Mouse (Mus musculus): ENCODE measurements around the gene Bcap31. TPM values are rescaled to one million over a fixed set of nuclear protein-coding genes. Genes with fewer than 3 reads are reported as not detected.

The Bcap31 gene
- 177 TPM for polyA plus RNA-seq (2014; fragmentation: Illumina TruSeq; extraction: RNeasy Lipid Tissue Mini Kit (QIAGEN cat#74804); ENCODE audit: low read depth, low replicate concordance)

DNA sequence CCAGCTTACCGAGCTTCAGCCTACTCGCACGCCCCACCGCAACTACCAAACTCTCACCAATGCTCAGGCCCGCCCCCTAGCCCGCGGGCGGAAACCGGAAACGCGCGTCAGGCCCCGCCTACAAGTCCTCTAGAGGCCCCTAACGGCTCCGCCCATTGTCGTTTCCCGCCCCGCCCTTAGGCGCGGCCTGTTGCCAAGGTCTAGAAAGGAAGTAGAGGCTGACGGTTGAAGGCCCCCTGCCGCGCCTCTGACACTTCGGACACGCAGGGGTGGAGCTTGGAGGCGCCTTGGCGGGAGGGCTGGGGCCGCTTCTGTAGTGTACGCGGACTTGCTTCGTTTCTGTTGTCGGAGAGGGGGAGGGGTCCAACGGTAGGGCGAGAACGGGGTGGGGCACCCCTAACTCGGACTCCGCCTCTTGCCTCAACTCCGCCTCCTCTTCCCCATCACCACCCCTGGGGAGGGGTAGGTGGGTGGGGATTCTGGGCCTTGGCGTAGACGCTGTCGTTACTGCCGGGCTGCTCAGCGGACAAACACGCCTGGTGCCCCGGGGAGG is at the start of gene Bcap31, which contains the start of gene Abcd1:
Gene Bcap31, minus strand, starts transcription at position 67 of the 553 bp plus-strand sequence.
Gene Abcd1, plus strand, starts transcription at position 489 of the 553 bp plus-strand sequence.

DNA sequence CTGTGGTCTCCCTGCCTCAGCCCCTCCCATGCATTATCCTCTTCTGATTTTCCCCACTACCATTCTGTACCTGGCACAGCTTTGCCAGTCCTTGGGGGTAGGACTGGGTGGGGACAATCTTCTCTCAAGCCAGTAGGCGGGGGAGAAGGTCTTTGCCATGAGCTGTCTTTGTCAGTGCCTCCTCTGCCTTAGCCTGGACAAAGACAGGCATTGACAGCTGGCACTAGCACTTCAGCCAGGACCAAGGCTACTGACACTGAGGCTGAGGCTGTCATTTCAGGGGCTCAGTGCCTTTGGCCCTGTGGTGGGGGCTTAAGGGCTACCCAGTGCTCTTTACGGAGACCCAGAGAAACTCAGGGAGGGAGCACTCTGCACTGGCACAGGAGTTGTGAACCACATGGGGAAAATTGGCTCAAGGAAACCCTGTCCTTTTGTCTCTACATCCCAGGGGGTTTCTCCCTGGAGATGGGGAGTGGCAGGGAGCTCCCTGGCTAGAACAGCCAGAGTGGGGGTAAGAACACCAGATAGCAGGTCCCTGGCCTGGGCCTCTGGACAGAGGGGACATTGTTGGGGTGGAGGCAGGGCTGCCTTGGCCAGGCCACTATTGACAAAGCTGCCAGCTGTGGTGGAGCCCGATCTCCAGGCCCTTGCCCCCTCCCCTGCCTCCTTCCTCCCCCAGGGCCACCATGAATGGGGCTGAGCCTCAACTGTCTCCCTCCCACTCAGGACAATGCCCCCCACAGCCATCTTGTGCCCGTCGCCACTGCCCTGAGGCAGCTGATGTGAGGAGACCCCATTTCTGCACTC is 40.6 kb upstream of the Bcap31 start, which contains the start of gene Plxnb3:
Gene Plxnb3, plus strand, starts transcription at position 757 of the 807 bp plus-strand sequence.

DNA sequence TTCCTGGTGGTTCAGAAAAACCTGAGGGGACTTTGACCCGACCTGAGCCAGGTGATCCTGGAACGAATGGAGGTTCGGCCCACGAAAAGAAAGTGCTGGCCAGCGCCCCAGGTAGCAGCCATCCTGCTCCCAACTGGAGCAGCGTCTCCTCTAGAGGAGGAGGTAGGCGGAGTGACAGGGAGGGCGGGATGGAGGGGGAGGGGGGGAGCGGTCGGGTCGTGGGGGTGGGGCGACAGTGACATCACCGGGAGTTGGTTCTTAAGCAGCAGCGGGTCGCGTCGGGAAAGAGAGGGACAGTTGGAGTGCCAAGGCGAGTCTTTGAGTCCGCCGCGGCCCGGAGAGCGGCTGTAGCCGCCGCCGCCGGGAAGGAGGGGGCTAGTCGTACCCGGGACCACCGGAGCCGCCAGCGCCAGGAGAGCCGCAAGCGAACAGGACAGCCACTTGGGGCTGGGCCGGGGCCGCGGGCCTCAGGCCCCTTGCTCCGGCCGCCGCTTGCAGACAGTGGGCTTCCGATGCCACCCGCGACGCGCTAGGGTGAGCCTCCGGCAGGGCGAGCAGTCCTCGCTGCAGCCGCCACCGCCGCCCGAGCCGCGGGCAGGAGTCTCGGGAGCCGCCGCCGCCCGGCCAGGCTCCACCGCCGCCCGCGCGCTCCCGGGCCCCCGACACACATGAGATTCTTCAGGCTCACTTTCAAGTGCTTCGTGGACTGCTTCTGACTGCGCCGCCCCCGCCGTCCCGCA is 42.9 kb downstream of the Bcap31 start, which contains the start of gene Slc6a8:
Gene Slc6a8, plus strand, starts transcription at position 272 of the 740 bp plus-strand sequence.

DNA sequence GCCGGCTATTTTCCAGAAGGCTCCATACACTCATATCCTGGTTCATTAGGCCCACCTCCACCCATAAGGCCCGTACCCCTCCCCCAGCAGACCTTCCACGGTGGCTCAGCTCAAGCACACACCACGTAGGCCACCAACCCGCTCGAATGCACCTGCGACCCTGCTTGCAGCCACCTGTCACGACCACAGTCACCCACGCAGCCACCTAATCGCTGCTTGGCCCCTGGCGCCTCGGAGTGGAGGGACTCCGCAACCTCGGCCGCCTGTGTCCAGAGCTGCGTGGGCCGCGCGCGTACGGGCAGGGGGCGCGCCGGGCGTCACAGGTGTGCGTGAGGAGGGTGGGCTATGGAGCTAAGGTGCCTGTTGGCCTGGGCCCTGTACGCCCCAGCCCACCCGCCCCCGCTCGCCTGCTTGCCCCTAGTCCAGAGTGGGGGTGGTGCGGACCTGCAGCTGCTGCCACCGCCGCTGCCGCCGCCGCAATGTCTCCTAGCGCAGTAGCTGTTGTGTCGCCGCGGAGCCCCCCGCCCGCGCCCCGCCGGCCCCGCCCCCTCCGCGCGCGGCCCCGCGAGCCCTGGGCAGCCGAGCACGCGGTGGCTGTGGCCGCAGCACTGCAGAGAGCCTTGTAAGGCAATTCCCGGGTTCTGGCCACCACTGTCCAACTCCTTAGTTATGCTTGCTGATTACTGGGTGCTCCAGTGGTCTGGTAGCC is 56.2 kb downstream of the Bcap31 start, which contains the start of gene Pnck:
Gene Pnck, minus strand, starts transcription at position 543 of the 709 bp plus-strand sequence.

DNA sequence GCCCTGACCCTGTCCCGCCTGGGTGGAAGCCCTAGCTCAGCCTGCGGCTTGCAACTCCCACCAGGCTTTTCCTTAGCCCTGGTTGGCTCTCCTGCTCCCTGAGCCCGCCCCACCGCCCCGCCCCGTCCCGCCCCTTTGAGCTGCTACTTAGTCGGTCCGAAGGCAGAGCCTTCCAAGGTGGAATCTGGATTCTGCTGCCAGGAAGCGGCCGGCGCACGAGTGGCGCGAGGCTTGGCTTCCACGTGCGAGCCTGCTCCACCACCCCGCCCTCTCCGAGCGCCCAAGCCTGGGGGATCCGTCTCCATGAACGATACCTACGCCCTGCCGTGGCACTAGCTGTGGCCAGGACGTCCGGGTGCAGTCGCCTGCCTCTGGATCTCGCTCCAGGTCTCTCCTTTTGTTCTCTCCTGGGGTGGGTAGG is 76.7 kb downstream of the Bcap31 start, which contains the start of gene Dusp9:
Gene Dusp9, plus strand, starts transcription at position 165 of the 421 bp plus-strand sequence.

Other genes with a start within 250 kb of the Bcap31 start
- 75.2 TPM for gene Bgn, start 232.6 kb downstream of the Bcap31 start, polyA plus RNA-seq (2014; fragmentation: Illumina TruSeq; extraction: RNeasy Lipid Tissue Mini Kit (QIAGEN cat#74804); ENCODE audit: low read depth, low replicate concordance)
- not detected for gene Atp2b3, start 213.1 kb downstream of the Bcap31 start, polyA plus RNA-seq (2014; fragmentation: Illumina TruSeq; extraction: RNeasy Lipid Tissue Mini Kit (QIAGEN cat#74804); ENCODE audit: low read depth, low replicate concordance)
- gene Dusp9, start 76.8 kb downstream of the Bcap31 start, polyA plus RNA-seq (2014; fragmentation: Illumina TruSeq; extraction: RNeasy Lipid Tissue Mini Kit (QIAGEN cat#74804); ENCODE audit: low read depth, low replicate concordance): not detected
- not detected for gene Pnck, start 56.1 kb downstream of the Bcap31 start, polyA plus RNA-seq (2014; fragmentation: Illumina TruSeq; extraction: RNeasy Lipid Tissue Mini Kit (QIAGEN cat#74804); ENCODE audit: low read depth, low replicate concordance)
- gene Slc6a8, start 43.0 kb downstream of the Bcap31 start, polyA plus RNA-seq (2014; fragmentation: Illumina TruSeq; extraction: RNeasy Lipid Tissue Mini Kit (QIAGEN cat#74804); ENCODE audit: low read depth, low replicate concordance): 1.7 TPM
- 3.3 TPM for gene Abcd1, start 422 bp upstream of the Bcap31 start, polyA plus RNA-seq (2014; fragmentation: Illumina TruSeq; extraction: RNeasy Lipid Tissue Mini Kit (QIAGEN cat#74804); ENCODE audit: low read depth, low replicate concordance)
- not detected for gene Plxnb3, start 40.9 kb upstream of the Bcap31 start, polyA plus RNA-seq (2014; fragmentation: Illumina TruSeq; extraction: RNeasy Lipid Tissue Mini Kit (QIAGEN cat#74804); ENCODE audit: low read depth, low replicate concordance)
- not detected for gene Srpk3, start 58.2 kb upstream of the Bcap31 start, polyA plus RNA-seq (2014; fragmentation: Illumina TruSeq; extraction: RNeasy Lipid Tissue Mini Kit (QIAGEN cat#74804); ENCODE audit: low read depth, low replicate concordance)
- gene Idh3g, start 70.7 kb upstream of the Bcap31 start, polyA plus RNA-seq (2014; fragmentation: Illumina TruSeq; extraction: RNeasy Lipid Tissue Mini Kit (QIAGEN cat#74804); ENCODE audit: low read depth, low replicate concordance): 30.7 TPM
- 45.6 TPM for gene Ssr4, start 70.9 kb upstream of the Bcap31 start, polyA plus RNA-seq (2014; fragmentation: Illumina TruSeq; extraction: RNeasy Lipid Tissue Mini Kit (QIAGEN cat#74804); ENCODE audit: low read depth, low replicate concordance)
- gene Pdzd4, start 108.8 kb upstream of the Bcap31 start, polyA plus RNA-seq (2014; fragmentation: Illumina TruSeq; extraction: RNeasy Lipid Tissue Mini Kit (QIAGEN cat#74804); ENCODE audit: low read depth, low replicate concordance): not detected
- not detected for gene Avpr2, start 175.9 kb upstream of the Bcap31 start, polyA plus RNA-seq (2014; fragmentation: Illumina TruSeq; extraction: RNeasy Lipid Tissue Mini Kit (QIAGEN cat#74804); ENCODE audit: low read depth, low replicate concordance)
- not detected for gene L1cam, start 179.9 kb upstream of the Bcap31 start, polyA plus RNA-seq (2014; fragmentation: Illumina TruSeq; extraction: RNeasy Lipid Tissue Mini Kit (QIAGEN cat#74804); ENCODE audit: low read depth, low replicate concordance)
- gene Arhgap4, start 205.7 kb upstream of the Bcap31 start, polyA plus RNA-seq (2014; fragmentation: Illumina TruSeq; extraction: RNeasy Lipid Tissue Mini Kit (QIAGEN cat#74804); ENCODE audit: low read depth, low replicate concordance): 0.45 TPM
- gene Naa10, start 205.8 kb upstream of the Bcap31 start, polyA plus RNA-seq (2014; fragmentation: Illumina TruSeq; extraction: RNeasy Lipid Tissue Mini Kit (QIAGEN cat#74804); ENCODE audit: low read depth, low replicate concordance): 11.0 TPM
- gene Renbp, start 214.7 kb upstream of the Bcap31 start, polyA plus RNA-seq (2014; fragmentation: Illumina TruSeq; extraction: RNeasy Lipid Tissue Mini Kit (QIAGEN cat#74804); ENCODE audit: low read depth, low replicate concordance): 1.1 TPM